Mouse (Mus musculus): ENCODE measurements at regions not wholly inside any gene's neighbourhood (a gene's known extent, or its start where the extent isn't known, plus 50 kb on each side); places are given as distances from the start of the nearest gene placed in this dataset.

GRCm38 (mm10) chr4:142449198-142449702, 210.0 kb upstream of the Kazn start:
- Histone ChIP-seq H3K36me3 (replicated peaks; ENCODE audit: control insufficient read depth, insufficient read depth, low read depth) (no peaks in the 10 kb centered on the region), H3K4me3 (ENCODE audit: insufficient read depth in 1 of 2, low read depth in 2 of 2, low read length in 2 of 2) (no peak overlapping the region), H3K9ac (replicated peaks) (no peak overlapping the region), H3K27ac (no peak overlapping the region), H3K27me3 (ENCODE audit: control insufficient read depth, insufficient read depth, low read length) (no peaks in the 10 kb centered on the region), H3K9me3 (ENCODE audit: control insufficient read depth, low read length) (no peaks in the 10 kb centered on the region), H3K4me1 (replicated peaks; ENCODE audit: control insufficient read depth in 2 of 2, insufficient read depth in 2 of 2, low read length in 1 of 2) (no peaks in the 10 kb centered on the region), H3K4me2 (ENCODE audit: low read depth) (no peak overlapping the region)
- DNase-seq (ENCODE audit: low read depth in 3 of 3, low spot score in 3 of 3): no peak
- WGBS (ENCODE audit: insufficient replicate concordance): 72% methylated on average over 14 of the region's 14 CpGs
- no peak for ATAC-seq (ENCODE audit: insufficient read depth)
- no peak for TF ChIP-seq CTCF (IDR thresholded peaks at IDR 0.05; ENCODE audit: low read depth)
- no peak for TF ChIP-seq EP300 (IDR thresholded peaks at IDR 0.05; ENCODE audit: low read depth)

DNA sequence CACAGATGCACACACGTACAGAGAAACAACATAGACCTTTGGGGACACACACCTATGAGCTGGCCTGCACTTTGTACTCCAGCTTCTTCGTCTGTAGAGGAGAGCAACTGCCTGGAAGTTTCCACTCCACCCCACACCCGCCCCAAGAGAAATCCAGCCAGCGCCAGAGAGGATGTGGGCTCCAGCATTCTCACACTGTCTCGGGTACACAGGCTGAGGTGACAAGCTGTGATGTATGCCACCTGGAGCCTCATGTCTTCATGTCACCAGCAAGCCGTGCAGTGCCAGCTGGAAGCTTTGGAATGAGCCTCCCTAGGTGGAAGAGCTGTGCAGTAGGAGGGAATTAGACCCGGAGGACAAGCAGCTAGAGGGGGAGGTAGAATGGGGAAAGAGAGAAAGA, 208.3 kb upstream of the Kazn start:
- TF ChIP-seq CTCF (IDR thresholded peaks at IDR 0.05; ENCODE audit: low read depth) (no peak), EP300 (IDR thresholded peaks at IDR 0.05; ENCODE audit: low read depth) (no peak)
- ATAC-seq (ENCODE audit: insufficient read depth): no peak

DNA sequence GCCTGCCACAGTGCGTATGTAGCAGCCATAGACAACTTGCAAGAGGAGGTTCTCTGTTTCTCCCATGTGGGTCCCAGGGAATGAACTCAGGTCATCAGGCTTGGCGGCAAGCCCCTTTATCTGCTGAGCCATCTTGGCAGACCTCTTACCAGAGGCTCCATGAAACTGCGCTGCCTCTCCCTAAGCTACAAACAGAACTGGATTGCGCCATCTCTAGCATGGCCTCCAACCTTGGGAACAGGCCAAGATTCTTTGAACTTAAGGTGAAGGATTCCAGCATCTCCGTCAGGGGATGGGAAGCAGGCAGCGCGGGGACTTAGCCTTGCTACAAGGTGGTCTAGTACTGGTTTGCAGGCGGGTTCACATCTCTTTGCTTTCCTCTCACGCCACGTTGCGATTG, 201.8 kb upstream of the Kazn start:
- no peak for ATAC-seq (ENCODE audit: insufficient read depth)
- H3K9me3 ChIP-seq (ENCODE audit: control insufficient read depth, low read length): no peaks in the 10 kb centered on the region
- WGBS (ENCODE audit: insufficient replicate concordance): 82% methylated on average over 11 of the region's 11 CpGs

More for the DNA sequence above, 208.3 kb upstream of the Kazn start:
- WGBS (ENCODE audit: insufficient replicate concordance): 45% methylated on average over 7 of the region's 7 CpGs
- no peak overlapping the region for H3K4me2 ChIP-seq (ENCODE audit: low read depth)
- DNase-seq (ENCODE audit: low read depth in 3 of 3, low spot score in 3 of 3): no peak
- no peak overlapping the region for H3K4me3 ChIP-seq (ENCODE audit: insufficient read depth in 1 of 2, low read depth in 2 of 2, low read length in 2 of 2)
- no peaks in the 10 kb centered on the region for H3K4me1 ChIP-seq (replicated peaks; ENCODE audit: control insufficient read depth in 2 of 2, insufficient read depth in 2 of 2, low read length in 1 of 2)
- H3K9ac ChIP-seq (replicated peaks): no peak overlapping the region
- no peaks in the 10 kb centered on the region for H3K36me3 ChIP-seq (replicated peaks; ENCODE audit: control insufficient read depth, insufficient read depth, low read depth)
- H3K27ac ChIP-seq: no peak overlapping the region
- no peaks in the 10 kb centered on the region for H3K9me3 ChIP-seq (ENCODE audit: control insufficient read depth, low read length)
- no peaks in the 10 kb centered on the region for H3K27me3 ChIP-seq (ENCODE audit: control insufficient read depth, insufficient read depth, low read length)

DNA sequence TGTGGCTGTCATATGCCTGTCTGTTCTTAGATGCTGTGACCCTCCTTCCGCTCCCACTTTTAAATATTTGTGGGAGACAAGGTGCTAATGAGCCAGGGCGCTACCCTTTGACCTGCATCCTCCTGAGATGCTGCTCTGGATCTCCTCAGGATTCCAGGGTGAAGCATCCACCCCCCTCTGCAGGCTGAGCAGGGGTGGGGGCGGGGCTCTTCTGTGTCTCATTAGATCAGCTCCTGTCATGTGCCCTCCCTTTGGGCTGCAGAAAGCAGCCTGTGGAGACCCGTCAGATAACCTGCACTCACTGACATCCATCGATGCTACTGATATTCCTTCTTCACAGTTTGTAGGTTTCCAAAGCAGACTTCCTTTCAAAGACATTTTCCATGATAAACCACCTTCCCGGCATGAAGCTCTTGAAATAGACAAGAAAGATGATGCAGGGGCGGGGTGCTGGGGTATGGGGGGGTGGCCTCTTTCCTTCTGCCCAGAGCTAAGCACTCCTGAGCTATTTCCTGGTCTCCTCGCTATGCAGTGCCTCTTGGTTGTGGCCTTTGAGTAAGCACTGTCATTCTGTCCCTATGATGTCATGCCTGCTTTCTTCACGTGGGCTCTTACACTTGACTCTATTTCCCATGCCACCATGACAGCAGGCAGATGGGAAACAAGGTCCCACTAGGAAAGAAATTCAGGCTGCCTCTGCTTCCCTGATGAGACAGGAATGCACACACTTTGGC, 200.4 kb upstream of the Kazn start:
- TF ChIP-seq CTCF (IDR thresholded peaks at IDR 0.05; ENCODE audit: low read depth): no peak
- no peak for TF ChIP-seq EP300 (IDR thresholded peaks at IDR 0.05; ENCODE audit: low read depth)
- ATAC-seq (ENCODE audit: insufficient read depth) (no peak), DNase-seq (ENCODE audit: low read depth in 3 of 3, low spot score in 3 of 3) (no peak)
- WGBS (ENCODE audit: insufficient replicate concordance): 31% methylated on average over 9 of the region's 9 CpGs
- no peak overlapping the region for H3K4me2 ChIP-seq (ENCODE audit: low read depth)
- H3K36me3 ChIP-seq (replicated peaks; ENCODE audit: control insufficient read depth, insufficient read depth, low read depth): no peaks in the 10 kb centered on the region
- no peak overlapping the region for H3K27ac ChIP-seq
- H3K27me3 ChIP-seq (ENCODE audit: control insufficient read depth, insufficient read depth, low read length): no peaks in the 10 kb centered on the region
- H3K4me1 ChIP-seq (replicated peaks; ENCODE audit: control insufficient read depth in 2 of 2, insufficient read depth in 2 of 2, low read length in 1 of 2): no peaks in the 10 kb centered on the region
- no peaks in the 10 kb centered on the region for H3K9me3 ChIP-seq (ENCODE audit: control insufficient read depth, low read length)
- no peak overlapping the region for H3K4me3 ChIP-seq (ENCODE audit: insufficient read depth in 1 of 2, low read depth in 2 of 2, low read length in 2 of 2)
- H3K9ac ChIP-seq (replicated peaks): no peak overlapping the region

More for the DNA sequence above, 201.8 kb upstream of the Kazn start:
- Histone ChIP-seq H3K36me3 (replicated peaks; ENCODE audit: control insufficient read depth, insufficient read depth, low read depth) (no peaks in the 10 kb centered on the region), H3K4me3 (ENCODE audit: insufficient read depth in 1 of 2, low read depth in 2 of 2, low read length in 2 of 2) (no peak overlapping the region), H3K9ac (replicated peaks) (no peak overlapping the region), H3K4me2 (ENCODE audit: low read depth) (no peak overlapping the region), H3K27ac (no peak overlapping the region), H3K4me1 (replicated peaks; ENCODE audit: control insufficient read depth in 2 of 2, insufficient read depth in 2 of 2, low read length in 1 of 2) (no peaks in the 10 kb centered on the region), H3K27me3 (ENCODE audit: control insufficient read depth, insufficient read depth, low read length) (no peaks in the 10 kb centered on the region)
- no peak for TF ChIP-seq CTCF (IDR thresholded peaks at IDR 0.05; ENCODE audit: low read depth)
- TF ChIP-seq EP300 (IDR thresholded peaks at IDR 0.05; ENCODE audit: low read depth): no peak
- DNase-seq (ENCODE audit: low read depth in 3 of 3, low spot score in 3 of 3): no peak

- WGBS (ENCODE audit: insufficient replicate concordance): 42% methylated on average over 3 of the region's 3 CpGs
- DNase-seq (ENCODE audit: low read depth in 3 of 3, low spot score in 3 of 3) (no peak), ATAC-seq (ENCODE audit: insufficient read depth) (no peak)
- Histone ChIP-seq H3K27me3 (ENCODE audit: control insufficient read depth, insufficient read depth, low read length) (no peaks in the 10 kb centered on the region), H3K36me3 (replicated peaks; ENCODE audit: control insufficient read depth, insufficient read depth, low read depth) (no peaks in the 10 kb centered on the region), H3K4me1 (replicated peaks; ENCODE audit: control insufficient read depth in 2 of 2, insufficient read depth in 2 of 2, low read length in 1 of 2) (no peaks in the 10 kb centered on the region), H3K9ac (replicated peaks) (no peak overlapping the region), H3K9me3 (ENCODE audit: control insufficient read depth, low read length) (no peaks in the 10 kb centered on the region), H3K4me2 (ENCODE audit: low read depth) (no peak overlapping the region), H3K4me3 (ENCODE audit: insufficient read depth in 1 of 2, low read depth in 2 of 2, low read length in 2 of 2) (no peak overlapping the region), H3K27ac (no peak overlapping the region)
- no peak for TF ChIP-seq EP300 (IDR thresholded peaks at IDR 0.05; ENCODE audit: low read depth)
- TF ChIP-seq CTCF (IDR thresholded peaks at IDR 0.05; ENCODE audit: low read depth): no peak
Measured at GRCm38 (mm10) chr4:142424596-142424995, 185.4 kb upstream of the Kazn start.

Measured in liver, embryonic 14.5 days (tissue).